Mouse (Mus musculus) layer of hippocampus, postnatal 36 days (tissue): ENCODE results near the gene St3gal5. TPM values are rescaled to one million over a fixed set of nuclear protein-coding genes. Genes with fewer than 3 reads are reported as not detected.

Experiments used
- DNase-seq, 2 experiments: peaks; one replicate each; pipeline ENCODE4 v3.0.0; 2022
- total RNA-seq, 2 experiments: library from RNA; stranded (reverse); gene quantifications; 2 replicates each; pipeline ENCODE4 v1.2.3; 2021

The St3gal5 gene
- total RNA-seq, 2 experiments from 2014 or later = 97.7 to 99.5 TPM

GRCm38 (mm10) chr6:72164321-72165275 lies 67.2 kb downstream of the St3gal5 start:
- peak; percentile 86 to 87 for DNase-seq

- DNase-seq = no peak
These were observed 68.5 kb downstream of the St3gal5 start for GRCm38 (mm10) chr6:72165907-72166306.

- no peak for DNase-seq
These were observed 74.0 kb downstream of the St3gal5 start for GRCm38 (mm10) chr6:72171391-72171790.

- DNase-seq = no peak
These were observed 76.0 kb downstream of the St3gal5 start for GRCm38 (mm10) chr6:72173350-72173749.

GRCm38 (mm10) chr6:72175419-72175818 lies 78.0 kb downstream of the St3gal5 start:
- DNase-seq = no peak

- DNase-seq = no peak
These were observed 78.6 kb downstream of the St3gal5 start for GRCm38 (mm10) chr6:72176004-72176403.

- no peak for DNase-seq
These were observed 80.0 kb downstream of the St3gal5 start for GRCm38 (mm10) chr6:72177417-72177816.

GRCm38 (mm10) chr6:72179006-72179405 lies 81.6 kb downstream of the St3gal5 start:
- DNase-seq = no peak

- DNase-seq = no peak
These were observed 82.4 kb downstream of the St3gal5 start for GRCm38 (mm10) chr6:72179562-72180502.

- DNase-seq = no peak
These were observed 87.2 kb downstream of the St3gal5 start for GRCm38 (mm10) chr6:72184576-72184975.

GRCm38 (mm10) chr6:72185893-72186490 lies 88.6 kb downstream of the St3gal5 start:
- DNase-seq = peak; percentile 72 to 75

- DNase-seq = no peak
These were observed 89.4 kb downstream of the St3gal5 start for GRCm38 (mm10) chr6:72186809-72187208.

- DNase-seq = peak in 1 of 2 experiments; percentile 27
These were observed 91.9 kb downstream of the St3gal5 start for GRCm38 (mm10) chr6:72189061-72189863.

- DNase-seq = no peak
These were observed 92.7 kb downstream of the St3gal5 start for GRCm38 (mm10) chr6:72190120-72190519.

- no peak for DNase-seq
These were observed 93.2 kb downstream of the St3gal5 start for GRCm38 (mm10) chr6:72190577-72190976.

- no peak for DNase-seq
These were observed 99.3 kb downstream of the St3gal5 start for GRCm38 (mm10) chr6:72196660-72197059.

GRCm38 (mm10) chr6:72197515-72197914 lies 100.1 kb downstream of the St3gal5 start:
- DNase-seq = no peak

GRCm38 (mm10) chr6:72200595-72201256 lies 103.3 kb downstream of the St3gal5 start:
- no peak for DNase-seq

- DNase-seq = no peak
These were observed 105.3 kb downstream of the St3gal5 start for GRCm38 (mm10) chr6:72202732-72203131.

- DNase-seq = no peak
These were observed 105.9 kb downstream of the St3gal5 start for GRCm38 (mm10) chr6:72203279-72203678.
